Mouse (Mus musculus) adrenal gland (tissue): ENCODE measurements around the gene Gpx8.

Experiments
- intact Hi-C: fragments of 180-260 bp; cut with DNase I; formaldehyde crosslinking; loops from one replicate; pipeline ENCODE4 v1.15.1; 2025
- long read RNA-seq, 2 experiments: library from polyadenylated mRNA; unstranded; transcript quantifications; one replicate each; pipeline ENCODE4 v2.0.0; 2020; ENCODE audit warnings: borderline replicate concordance in 1 of 2; ENCODE audit not compliant: insufficient replicate concordance in 1 of 2

The Gpx8 gene
- long read RNA-seq, experiment 1, transcript Gpx8-201 (3 exons, 1,042 nt), result major isoform, 62 of 75 reads
- long read RNA-seq, experiment 1, transcript Gpx8-202 (2 exons, 769 nt), result minor isoform, 11 of 75 reads
- long read RNA-seq, experiment 1, partial matches to known transcripts, result 0 of 75 reads
- long read RNA-seq, experiment 1, other reads (novel, unspliced or antisense), result 2 of 75 reads
- long read RNA-seq, experiment 2, transcript Gpx8-201 (3 exons, 1,042 nt), result major isoform, 115 of 130 reads
- long read RNA-seq, experiment 2, transcript Gpx8-202 (2 exons, 769 nt), result minor isoform, 9 of 130 reads
- long read RNA-seq, experiment 2, partial matches to known transcripts, result 1 of 130 reads
- long read RNA-seq, experiment 2, other reads (novel, unspliced or antisense), result 5 of 130 reads

DNA sequence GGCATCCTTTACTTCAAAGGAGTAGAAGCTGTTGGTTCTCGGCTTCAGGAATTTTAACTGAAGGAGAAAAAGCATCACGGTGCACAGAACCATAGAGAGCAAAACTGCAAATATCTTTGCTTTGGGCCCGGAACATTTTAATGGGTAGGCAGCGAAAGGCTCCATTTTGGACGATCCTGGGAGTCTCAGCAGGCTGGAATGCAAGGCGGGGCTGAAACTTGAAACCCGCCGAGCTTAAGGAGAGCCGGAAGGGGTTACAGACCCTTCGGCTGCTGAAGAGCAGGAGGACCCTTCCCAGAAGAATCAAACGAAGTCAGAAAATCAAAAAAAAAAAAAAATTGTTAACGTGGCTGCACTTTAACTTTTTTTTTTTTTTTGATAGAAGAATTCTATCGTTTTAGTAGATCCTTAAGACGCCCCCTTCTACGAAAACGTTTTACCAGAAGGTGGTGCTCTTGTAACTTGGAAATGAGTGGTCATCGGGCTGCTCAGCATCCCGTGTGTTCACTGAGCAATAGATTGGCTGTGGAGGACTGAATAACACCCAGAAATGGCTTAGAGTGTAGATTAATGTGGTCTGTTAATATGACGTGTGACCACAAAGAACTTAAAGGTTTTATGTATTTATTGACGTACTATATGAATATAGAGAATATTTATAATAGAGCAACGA is at the start of gene Gpx8:
Gene Gpx8 (minus strand): TSS at position 200 of the 673 bp plus-strand sequence.
- intact Hi-C loops, result loop anchor here (1.0 to 10.0 kb wide), 3 partner anchors 220 to 818 kb away; partner anchors contain the start of gene Snx18

DNA sequence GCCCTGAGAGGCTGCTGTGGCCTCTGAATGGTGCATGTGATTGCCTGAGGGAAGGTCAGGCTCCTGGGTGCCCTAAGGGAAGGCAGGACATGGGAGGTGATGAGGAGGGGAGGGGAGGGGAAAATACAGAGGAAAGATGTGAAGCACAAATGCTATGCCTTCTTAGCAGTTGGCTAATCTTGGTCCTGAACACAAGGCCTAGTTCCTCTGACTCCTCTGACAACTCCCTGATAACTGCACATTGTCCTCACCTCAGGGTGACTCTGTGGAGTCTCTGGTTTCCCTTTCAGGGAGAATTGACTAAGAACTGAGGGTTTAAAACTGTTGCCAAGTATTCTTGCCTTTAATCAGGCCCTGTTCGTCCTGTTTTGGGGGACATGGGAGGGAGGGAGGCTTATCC is 48.4 kb upstream of the Gpx8 start:
- intact Hi-C loops, result no loop called here

DNA sequence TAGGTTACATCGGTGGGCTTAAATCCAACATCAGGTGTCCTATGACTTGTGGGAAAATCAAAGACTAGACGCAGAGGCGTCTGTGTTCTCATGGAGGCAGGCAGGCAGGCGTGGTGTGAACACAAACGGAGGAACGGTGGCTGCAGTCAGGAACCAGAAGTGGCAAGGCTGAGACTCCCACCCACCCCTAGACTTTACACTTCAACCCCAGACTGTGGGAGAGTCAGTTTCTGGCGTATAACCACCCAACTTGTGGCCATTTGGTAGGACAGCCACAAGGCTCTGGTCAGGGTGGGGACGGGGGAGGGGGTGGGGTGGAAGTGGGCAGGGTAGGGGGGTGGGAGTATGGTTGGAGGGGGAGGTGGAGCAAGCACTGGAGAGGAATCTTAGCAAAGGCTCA is 44.3 kb upstream of the Gpx8 start:
- intact Hi-C loops, result no loop called here

DNA sequence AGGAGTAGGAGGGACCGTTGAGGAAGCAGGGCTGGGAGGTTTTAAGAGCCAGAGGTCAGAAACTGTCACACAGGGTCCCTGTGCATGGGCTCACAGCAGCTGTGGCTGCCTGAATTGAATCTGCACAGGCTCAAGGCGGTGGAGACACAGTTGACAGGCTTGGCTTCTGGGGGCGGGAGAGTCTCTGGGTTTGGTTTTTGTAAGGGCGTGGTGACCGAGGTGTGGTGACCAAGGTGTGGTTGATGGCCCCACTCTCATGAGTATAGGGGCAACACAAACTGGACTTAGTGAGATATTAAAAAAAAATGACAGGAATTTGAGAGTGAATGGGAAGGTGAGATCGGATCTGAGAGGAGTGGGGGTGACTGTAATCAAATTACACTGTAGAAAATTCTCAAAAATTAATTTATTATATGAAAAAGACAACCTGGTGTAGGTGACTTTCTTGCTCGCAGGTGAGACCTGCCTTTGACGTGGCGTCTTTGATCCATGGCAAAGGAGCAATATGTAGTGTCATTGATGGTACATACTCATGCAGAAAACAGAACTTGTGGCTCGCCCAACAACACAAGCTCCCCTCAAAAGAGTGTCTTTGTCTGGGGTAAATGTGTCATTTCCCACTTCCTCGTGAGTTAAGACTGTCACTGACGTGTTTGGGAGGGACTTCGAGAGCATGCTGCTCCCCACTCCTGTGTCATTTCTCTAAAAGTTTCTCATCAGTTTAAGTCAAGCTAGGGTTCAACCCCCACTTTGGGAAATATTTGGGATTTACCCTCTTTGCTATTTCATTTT is 41.2 kb upstream of the Gpx8 start:
- intact Hi-C loops, result no loop called here

DNA sequence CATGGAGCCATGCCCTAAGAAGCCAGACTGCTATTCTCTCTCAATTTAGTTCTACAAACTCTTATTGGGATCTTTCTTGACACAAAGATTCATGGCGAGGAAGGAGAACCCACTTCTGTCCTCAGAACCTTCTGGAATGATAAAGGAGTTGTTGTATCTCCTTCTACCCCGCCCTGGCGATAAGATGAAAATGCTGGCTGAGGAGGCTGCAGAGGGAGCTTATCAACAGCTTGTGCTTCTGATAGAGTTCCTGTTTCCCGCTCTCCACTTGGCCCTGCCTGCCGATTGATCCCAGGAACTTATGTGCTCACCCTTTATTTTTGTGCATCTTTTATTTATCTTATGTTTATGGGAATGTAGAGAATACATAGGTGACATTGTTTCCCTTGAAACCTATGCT is 38.5 kb upstream of the Gpx8 start:
- intact Hi-C loops, result no loop called here

DNA sequence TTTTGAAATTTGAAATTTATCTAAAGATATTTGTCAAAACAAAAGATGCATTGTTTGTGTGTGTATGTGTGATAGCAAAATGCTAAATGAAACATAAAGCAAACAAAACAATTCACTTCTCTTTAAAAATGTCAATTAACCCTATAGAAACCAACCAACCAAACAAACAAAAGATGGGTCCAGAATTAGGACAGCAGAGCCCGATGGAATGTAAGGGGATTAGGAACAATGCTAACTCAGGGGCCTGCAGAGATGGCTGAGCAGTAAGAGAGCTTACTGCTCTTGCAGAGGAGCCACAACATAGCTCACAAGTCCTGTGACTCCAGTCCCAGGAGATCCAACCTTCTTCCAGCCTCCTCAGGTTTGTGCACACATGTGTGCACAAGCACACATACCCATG is 35.9 kb upstream of the Gpx8 start:
- intact Hi-C loops, result no loop called here

DNA sequence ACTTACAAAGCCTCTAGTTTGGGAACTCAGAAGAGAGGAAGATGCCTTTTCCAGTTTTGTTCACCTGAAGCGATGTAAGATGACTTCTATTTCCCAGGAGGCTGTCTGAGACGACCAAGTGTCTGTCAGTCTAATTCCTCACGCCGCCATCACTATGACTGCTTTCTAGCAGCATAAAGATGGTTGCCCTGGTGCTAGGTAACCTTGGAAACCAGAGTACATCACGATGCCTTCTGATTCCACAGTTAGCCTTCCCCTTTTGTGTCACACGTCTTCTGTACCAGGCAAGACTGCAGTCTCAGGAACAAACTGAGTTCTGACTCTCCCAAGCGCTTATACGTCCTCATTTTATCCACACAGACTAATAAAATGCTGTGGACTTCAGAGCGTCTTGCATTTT is 32.8 kb upstream of the Gpx8 start:
- intact Hi-C loops, result no loop called here

DNA sequence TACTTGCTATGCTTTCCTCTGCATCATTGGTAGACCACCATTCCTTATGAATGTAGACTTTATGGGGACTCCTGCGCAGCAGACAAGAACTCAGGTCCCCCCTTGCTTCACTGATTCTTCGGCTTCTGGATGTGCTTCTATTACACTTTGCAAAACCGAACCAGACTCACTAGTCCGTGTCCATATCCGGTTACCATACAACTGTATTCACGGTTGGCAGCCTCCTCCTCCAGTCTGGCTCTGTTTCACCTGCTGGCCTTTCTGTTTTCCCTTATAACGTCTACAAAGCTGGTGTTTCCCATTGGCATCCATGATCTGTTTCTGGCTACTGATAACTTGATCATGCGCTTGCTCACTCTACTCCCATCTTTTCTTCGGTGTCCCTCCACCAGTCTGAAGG is 18.3 kb upstream of the Gpx8 start:
- intact Hi-C loops, result no loop called here

DNA sequence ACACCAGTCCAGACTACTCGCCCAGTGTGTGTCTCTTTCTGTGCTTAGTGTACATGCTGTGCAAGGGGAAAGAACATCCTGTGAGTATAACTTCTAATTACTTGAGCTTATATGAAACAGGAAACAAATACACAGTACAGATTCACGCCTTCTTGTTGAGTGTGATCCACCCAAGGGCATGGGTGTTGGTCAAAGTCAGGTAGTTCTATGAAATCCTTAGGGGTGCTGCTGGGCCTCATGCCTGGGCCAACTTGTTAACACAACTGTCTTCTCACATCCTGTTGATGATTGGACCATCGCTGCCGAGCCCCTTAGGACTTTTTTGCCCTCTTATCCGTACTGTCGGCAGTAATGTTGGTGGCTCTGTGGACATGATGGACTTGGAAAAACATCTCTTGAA is 15.5 kb upstream of the Gpx8 start:
- intact Hi-C loops, result no loop called here

DNA sequence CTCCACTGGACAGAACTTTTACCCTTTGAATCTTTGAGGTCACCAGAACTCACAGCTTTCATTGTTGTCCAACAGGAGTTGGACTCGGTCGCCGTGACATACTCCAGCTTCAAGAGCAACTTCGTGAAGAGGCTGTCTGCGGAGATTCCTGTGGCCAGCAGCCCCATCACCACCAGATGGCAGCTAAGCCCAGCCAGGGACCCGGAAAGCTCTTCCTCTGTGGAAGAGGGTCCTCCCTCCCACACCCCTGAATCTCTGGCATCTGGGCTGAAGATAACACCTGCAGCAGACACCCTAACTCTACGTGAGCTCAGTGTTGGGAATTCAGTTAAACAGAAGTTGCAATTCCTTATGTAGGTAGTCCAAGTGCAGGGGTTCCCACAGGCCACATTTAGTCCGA is 9.6 kb upstream of the Gpx8 start:
- intact Hi-C loops, result no loop called here

DNA sequence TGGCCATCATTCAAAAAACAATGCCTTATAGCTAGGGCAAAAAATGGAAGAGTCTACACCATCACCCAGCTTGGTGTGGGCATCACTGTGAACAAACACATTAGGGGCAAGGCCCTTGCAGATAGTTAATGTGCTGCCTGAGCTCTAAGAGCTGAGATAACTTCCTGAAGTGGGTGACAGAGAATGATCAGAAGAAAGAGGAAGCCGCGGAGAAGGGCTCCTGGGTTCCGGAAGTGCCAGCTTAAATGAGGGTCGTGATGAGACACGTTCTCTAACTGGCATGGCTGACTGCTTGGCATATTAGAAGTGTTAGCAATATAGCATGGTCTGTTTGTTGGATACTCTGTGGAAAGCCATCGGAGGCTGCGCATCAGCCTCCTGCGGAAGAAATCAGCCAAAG is 8.0 kb upstream of the Gpx8 start:
- intact Hi-C loops, result no loop called here

DNA sequence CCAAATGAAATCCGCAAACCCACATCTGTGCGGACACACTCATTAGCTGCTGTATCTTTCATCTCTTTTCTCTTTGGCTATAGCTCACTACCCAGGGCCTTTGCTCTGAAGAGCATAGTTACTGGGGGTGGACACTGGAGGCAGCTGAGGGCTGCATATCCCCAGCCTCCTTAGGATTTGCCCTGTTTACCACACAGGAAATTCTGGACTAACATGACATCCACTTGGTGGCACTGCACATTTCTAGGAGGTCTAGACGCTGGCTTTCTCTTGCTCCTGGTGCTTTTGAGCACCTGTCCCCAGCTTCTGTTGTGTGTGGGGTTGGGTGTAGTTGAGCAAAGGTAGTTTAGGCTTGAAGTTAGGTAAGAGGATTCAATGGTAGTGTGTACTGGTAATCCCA is 1.4 kb upstream of the Gpx8 start:
- intact Hi-C loops, result loop anchor here (5.0 to 10.0 kb wide), 2 partner anchors 570 to 817 kb away; partner anchors contain the start of gene Snx18

DNA sequence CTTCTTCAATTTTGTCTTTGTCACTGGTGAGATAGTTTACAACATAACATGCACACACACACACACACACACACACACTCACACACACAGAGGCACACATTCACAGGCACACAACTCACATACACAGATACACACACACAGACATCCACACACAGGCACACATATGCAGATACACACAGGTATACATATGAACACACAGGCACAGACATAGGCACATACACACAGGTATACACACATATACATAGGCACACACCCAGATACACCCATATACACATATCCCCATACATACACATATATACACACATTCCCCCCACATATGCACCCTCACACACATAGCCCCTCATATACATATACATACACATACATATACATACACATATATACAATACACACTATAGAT is 808 bp upstream of the Gpx8 start:
- intact Hi-C loops, result loop anchor here (5.0 to 10.0 kb wide), 2 partner anchors 570 to 818 kb away; partner anchors contain the start of gene Snx18

DNA sequence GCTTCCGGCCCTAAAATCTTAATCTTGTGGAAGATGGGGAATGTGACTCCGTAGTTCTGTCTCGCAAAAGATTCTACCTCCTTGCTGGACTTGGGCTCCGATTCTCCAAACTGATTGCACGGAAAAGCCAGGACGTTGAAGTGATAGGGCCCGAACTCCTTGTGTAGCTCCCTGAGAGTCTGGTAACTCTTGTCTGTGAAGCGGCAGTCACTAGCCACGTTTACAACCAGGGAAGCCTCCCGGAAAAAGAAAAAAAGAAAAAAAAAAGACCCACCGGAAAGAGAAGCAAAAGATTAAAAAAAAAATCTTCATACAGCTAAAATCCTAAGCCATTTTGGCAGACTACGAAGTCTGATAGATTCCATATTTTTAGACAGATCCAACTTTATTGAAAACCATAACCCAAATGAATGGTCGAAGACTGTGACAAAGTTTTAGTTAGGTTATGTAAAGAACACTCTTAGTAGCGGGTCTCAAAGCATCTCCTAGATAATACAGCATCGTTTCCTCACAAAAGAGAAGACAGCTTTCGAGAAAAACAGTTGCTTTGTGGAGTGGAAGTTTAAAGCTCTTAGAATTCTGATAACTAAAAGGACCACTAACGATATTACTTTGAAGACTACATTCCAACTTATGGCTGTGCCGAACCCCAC is 626 bp downstream of the Gpx8 start:
- intact Hi-C loops, result loop anchor here (1.0 to 10.0 kb wide), 3 partner anchors 221 to 819 kb away; partner anchors contain the start of gene Snx18

DNA sequence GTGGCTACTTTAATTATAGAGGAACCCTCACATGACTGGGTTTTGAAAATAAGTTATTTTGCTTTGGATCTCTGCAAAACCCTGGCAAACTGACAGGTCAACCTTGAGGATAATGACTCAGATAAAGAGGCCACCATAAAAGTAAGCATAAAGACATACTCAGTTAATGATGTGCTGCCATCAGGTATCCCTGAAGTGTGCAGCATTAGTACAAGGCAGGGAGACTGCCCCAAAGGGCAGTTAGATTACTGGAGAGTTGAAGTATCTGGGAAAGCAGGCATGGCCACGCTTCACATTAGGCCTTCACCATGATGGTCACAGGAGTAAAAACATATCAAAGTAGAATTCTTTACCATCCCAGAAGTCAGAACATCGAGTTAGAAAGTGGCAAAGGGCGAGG is 1.3 kb downstream of the Gpx8 start:
- intact Hi-C loops, result loop anchor here (5.0 to 10.0 kb wide), 2 partner anchors 572 to 820 kb away; partner anchors contain the start of gene Snx18

DNA sequence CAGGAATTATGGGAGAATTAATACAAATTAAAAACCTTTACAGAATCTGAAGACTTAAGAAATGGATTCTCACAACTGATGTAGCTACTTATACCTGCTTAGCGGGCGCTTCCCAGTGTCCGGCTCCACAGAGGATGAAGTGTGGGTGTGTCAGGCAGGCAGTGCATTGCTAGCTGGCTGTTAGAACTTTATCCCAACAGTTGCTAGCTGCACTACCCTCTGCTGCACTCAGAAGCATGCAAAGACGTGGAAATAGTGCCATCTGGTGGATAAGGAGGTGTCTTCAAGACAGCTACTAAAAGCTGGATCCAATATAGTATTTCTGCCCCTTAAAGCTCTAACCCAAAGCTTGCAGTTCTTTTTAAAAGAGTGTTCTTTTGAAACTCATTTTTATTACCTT is 10.4 kb downstream of the Gpx8 start:
- intact Hi-C loops, result loop anchor here (2.0 to 5.0 kb wide), 2 partner anchors 43 to 364 kb away; partner anchors contain the start of gene Mcidas

DNA sequence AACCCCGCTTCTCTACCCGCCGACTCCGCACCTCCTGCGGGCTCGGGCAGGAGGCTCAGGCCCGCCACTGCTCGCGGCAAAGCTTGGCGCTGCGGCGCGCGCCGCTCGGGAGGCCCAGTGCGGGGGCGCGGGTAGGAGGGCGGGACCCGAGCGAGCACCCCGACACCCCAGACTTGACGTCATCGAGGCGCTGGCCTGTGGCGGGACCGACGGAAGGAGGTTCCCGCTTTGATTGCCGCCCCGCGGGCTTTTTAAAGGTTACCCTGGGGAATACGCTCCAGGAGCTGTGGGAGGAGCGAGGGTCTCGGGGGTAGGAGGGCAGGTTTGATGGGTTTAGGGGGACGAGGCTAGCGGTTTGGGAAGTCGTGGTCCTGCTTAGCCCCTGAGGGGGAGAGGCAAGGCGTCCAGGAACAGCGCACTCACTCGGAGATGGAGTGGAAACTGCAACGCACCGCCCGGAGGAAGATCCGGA is 11.2 kb downstream of the Gpx8 start, which contains the start of gene Cdc20b:
Gene Cdc20b (plus strand): TSS at position 162 of the 472 bp plus-strand sequence.
- intact Hi-C loops, result loop anchor here (2.0 to 5.0 kb wide), 2 partner anchors 42 to 363 kb away; partner anchors contain the start of gene Mcidas

DNA sequence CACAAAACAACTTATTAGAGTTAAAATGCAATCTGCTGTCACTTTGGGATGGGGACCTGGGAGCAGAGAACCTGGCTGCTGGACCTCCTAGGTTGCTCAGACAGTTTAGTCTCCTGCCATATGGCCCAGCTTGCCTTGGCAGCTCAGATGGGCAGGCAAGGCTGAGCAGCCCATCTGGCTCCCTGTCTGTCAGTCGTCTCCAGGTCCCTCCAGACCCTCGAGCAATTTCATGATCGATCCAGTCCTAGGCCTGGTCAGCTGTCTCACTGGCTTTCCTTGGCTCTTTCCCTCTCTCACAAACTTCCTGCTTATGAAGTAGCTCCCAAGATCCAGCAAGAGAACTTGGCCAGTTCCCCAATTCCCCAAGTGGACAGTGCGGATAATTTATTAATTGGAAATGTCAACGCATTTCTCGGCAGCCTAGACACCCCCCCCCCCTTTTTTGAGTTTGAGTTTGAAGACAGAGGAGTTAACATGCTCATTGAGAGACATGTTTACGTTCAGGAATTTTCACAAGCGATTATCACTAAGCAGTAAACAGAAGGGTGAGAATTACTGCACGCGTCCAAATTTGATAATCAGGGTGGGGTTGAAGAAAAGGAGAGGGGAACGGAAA is 11.8 kb downstream of the Gpx8 start:
- intact Hi-C loops, result loop anchor here (2.0 kb wide), 1 partner anchor 42 kb away; the partner anchor contains the start of gene Mcidas

DNA sequence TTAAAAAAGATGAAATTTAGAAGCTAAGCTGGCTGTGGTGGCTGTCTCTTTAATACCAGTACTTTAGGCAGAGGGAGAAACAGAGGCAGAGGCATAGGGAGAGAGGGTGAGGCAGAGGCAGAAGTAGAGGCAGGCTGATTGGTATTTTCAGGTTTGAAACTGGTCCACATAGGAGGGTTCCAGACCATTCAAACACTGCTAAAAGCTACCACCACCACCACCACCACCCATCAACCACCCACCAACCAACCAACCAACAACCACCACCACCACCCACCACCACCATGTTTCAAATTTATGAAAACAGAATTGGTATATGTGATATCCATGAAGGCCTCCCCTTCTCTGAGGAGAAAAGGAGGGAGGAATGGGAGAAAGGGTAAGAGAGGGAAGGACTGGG is 13.4 kb downstream of the Gpx8 start:
- intact Hi-C loops, result no loop called here
